Mouse (Mus musculus) E14TG2a.4 (cell line): ENCODE measurements at regions not wholly inside any gene's neighbourhood (a gene's known extent, or its start where the extent isn't known, plus 50 kb on each side); places are given as distances from the start of the nearest gene placed in this dataset.
A peak's percentile ranks its signal among the peaks of the same experiment; 100 is the strongest.

Source experiments
- H3K27me3 ChIP-seq: 2 replicates; pipeline ENCODE4 v1.6.1; 2014; ENCODE audit warnings: low read length, control low read depth; ENCODE audit not compliant: insufficient read depth
- H3K36me3 ChIP-seq: 2 replicates; pipeline ENCODE4 v1.6.1; 2014; ENCODE audit warnings: low read length, control low read depth; ENCODE audit not compliant: insufficient read depth
- H3K4me1 ChIP-seq: replicated peaks from 2 replicates; pipeline ENCODE4 v1.6.1; 2014; ENCODE audit warnings: low read depth, low read length, control low read depth
- H3K4me3 ChIP-seq: replicated peaks from 2 replicates; pipeline ENCODE4 v1.5.1; 2014; ENCODE audit warnings: mild to moderate bottlenecking, low read length
- H3K9me3 ChIP-seq: 2 replicates; pipeline ENCODE4 v1.6.1; 2014; ENCODE audit warnings: low read length, control low read depth
- CTCF ChIP-seq: conservative IDR thresholded peaks from 2 replicates; pipeline ENCODE4 v1.5.1; 2014; ENCODE audit warnings: low read length
- NANOG ChIP-seq: IDR thresholded peaks from 2 replicates; pipeline ENCODE4 v1.6.1; 2014; ENCODE audit warnings: borderline replicate concordance, low read length, mixed read lengths
- POU5F1 ChIP-seq: IDR thresholded peaks from 2 replicates; pipeline ENCODE4 v1.6.1; 2014; ENCODE audit warnings: low read length, borderline replicate concordance

- peaks cover 21% of the 10 kb centered on the region for H3K27me3 ChIP-seq
- H3K4me1 ChIP-seq = peaks cover 10% of the 10 kb centered on the region
- TF ChIP-seq CTCF (no peak), NANOG (no peak), POU5F1 (no peak)
- H3K9me3 ChIP-seq = peaks cover 10% of the 10 kb centered on the region
- H3K4me3 ChIP-seq = no peak overlapping the region
- no peaks in the 10 kb centered on the region for H3K36me3 ChIP-seq
These were observed 62.4 kb upstream of the Supt20 start for GRCm38 (mm10) chr3:54630254-54630653.

DNA sequence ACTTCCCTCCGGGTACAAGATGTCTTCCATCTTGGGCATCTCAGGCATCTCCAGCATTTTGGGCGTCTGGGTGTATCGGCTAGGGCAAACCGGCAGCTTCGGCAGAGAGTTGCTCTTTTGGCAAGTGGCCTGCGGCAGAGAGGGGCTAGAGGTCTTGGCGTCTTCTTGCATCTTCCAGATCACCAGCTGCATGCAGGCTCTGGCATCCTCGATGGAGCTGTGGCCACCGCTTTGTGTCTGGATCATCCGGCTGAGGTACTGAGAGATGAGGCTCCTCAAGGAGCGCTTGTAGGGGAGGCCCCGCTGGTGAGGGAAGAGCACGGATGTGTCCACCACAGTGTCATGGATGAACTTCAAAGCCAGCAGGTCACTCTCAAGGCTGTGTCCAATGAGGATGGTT lies 59.9 kb upstream of the Supt20 start:
- TF ChIP-seq CTCF = no peak
- TF ChIP-seq NANOG = no peak
- TF ChIP-seq POU5F1 = no peak
- H3K27me3 ChIP-seq = peaks cover 21% of the 10 kb centered on the region
- no peaks in the 10 kb centered on the region for H3K36me3 ChIP-seq
- H3K4me1 ChIP-seq = peaks cover 10% of the 10 kb centered on the region
- H3K9me3 ChIP-seq = peaks cover 9% of the 10 kb centered on the region; the same call in 1 of the 2 replicates
- no peak overlapping the region for H3K4me3 ChIP-seq

GRCm38 (mm10) chr3:54633446-54633845 lies 59.2 kb upstream of the Supt20 start:
- TF ChIP-seq CTCF (no peak), NANOG (no peak)
- Histone ChIP-seq H3K4me1 (peaks cover 10% of the 10 kb centered on the region), H3K9me3 (peaks cover 9% of the 10 kb centered on the region; the same call in 1 of the 2 replicates)

GRCm38 (mm10) chr3:54634456-54634855 lies 58.2 kb upstream of the Supt20 start:
- Histone ChIP-seq H3K27me3 (peaks cover 21% of the 10 kb centered on the region), H3K4me1 (peaks cover 10% of the 10 kb centered on the region), H3K9me3 (peaks cover 9% of the 10 kb centered on the region; the same call in 1 of the 2 replicates), H3K4me3 (no peak overlapping the region), H3K36me3 (no peaks in the 10 kb centered on the region)
- no peak for TF ChIP-seq POU5F1
- no peak for TF ChIP-seq NANOG
- TF ChIP-seq CTCF = no peak

More at GRCm38 (mm10) chr3:54633446-54633845, 59.2 kb upstream of the Supt20 start:
- H3K36me3 ChIP-seq = no peaks in the 10 kb centered on the region
- H3K27me3 ChIP-seq = peaks cover 21% of the 10 kb centered on the region
- H3K4me3 ChIP-seq = peak overlapping the region; percentile 68
